In the genomic region with DNA sequence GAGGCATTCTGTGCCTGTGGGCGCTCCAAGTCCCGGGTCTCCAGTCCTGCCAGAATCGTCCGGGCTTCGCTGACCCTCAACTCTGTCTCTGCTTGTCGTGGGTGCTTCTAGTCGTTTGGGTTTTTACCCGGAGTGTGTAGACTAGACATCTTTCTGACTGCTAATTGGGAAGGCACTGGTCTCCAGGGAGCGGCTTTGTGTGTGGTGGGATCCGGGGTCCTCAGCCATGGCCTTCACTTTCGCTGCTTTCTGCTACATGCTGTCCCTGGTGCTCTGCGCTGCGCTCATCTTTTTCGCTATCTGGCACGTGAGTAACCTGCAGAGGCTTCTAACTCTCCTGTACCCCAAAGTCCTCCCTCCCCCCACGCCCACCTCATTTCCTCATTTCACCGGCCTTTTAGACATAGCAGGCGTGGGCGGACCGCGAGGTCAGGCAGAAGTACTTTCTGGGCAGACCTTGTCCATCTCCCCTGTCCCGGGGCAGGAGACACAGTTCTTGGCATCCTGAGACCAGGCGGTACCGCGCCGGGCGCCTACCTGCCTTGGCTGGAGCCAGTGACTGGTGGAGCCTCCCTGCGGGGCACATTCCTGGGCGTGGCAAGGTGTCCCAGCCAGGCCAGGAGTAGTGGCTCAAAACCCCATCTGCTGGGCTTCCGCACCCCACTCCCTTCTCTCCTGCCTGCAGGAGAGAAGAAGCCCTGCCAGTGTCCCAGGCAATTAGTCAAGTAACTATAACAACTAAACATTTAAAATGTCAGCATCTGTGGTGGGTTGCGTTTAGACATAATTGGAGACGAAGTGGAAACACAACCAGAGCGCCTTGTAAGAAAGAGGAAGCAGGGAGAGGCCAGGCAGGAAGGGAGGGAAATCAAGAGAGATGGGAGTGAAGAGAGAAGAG, we compare ENCODE assay signal across 9 mouse cellular contexts. TPM values are rescaled to one million over a fixed set of nuclear protein-coding genes. Genes with fewer than 3 reads are reported as not detected.
DNase-seq lines count a peak whose midpoint lies in the region; ATAC-seq lines count a peak whose summit lies in the region.
"Had no signal": no experiment of that assay in that cellular context is flagged by ENCODE, and none has a peak within 500 bp of the region (broad histone marks: within the 10 kb centered on the region; RNA-seq: fewer than 3 reads in every experiment).

No protein-coding gene starts in this region.

- H3K27ac ChIP-seq in lung, embryonic 15.5 days, result no peak overlapping the region
- H3K27ac ChIP-seq in heart, embryonic 16.5 days (ENCODE audit: low read length), result no peak overlapping the region
- no peak overlapping the region for H3K27ac ChIP-seq in liver, embryonic 16.5 days (ENCODE audit: low read length)
- no peak overlapping the region for H3K27ac ChIP-seq in stomach, embryonic 14.5 days (ENCODE audit: low read length)

- H3K4me2 ChIP-seq in lung, embryonic 15.5 days, result peak overlapping the region; percentile 99
- peak overlapping the region; percentile 100 for H3K4me2 ChIP-seq in heart, embryonic 16.5 days (ENCODE audit: low read depth, low read length)
- peak overlapping the region; percentile 71 for H3K4me2 ChIP-seq in liver, embryonic 16.5 days (ENCODE audit: low read depth, low read length)
- H3K4me2 ChIP-seq in stomach, embryonic 14.5 days (replicated peaks; ENCODE audit: low read depth, low read length), result peak overlapping the region; percentile 97

- ATAC-seq in lung, embryonic 15.5 days (ENCODE audit: borderline replicate concordance, extremely low read depth, low FRiP score, low TSS enrichment), result peak; percentile 40
- ATAC-seq in heart, embryonic 16.5 days (replicated peaks; ENCODE audit: extremely low read depth, insufficient read depth, low FRiP score), result no peak
- ATAC-seq in liver, embryonic 16.5 days (ENCODE audit: low read depth), result no peak
- 0 out of 2 replicates have a peak, but pooled peaks have one; percentile 34 for ATAC-seq in stomach, embryonic 14.5 days (ENCODE audit: insufficient number of reproducible peaks, insufficient read depth, low FRiP score, low read depth)

- peaks cover 55% of the 10 kb centered on the region for H3K27me3 ChIP-seq in lung, embryonic 15.5 days
- peaks cover 41% of the 10 kb centered on the region for H3K27me3 ChIP-seq in heart, embryonic 16.5 days (ENCODE audit: control insufficient read depth, insufficient read depth, low read length)
- peaks cover 74% of the 10 kb centered on the region for H3K27me3 ChIP-seq in liver, embryonic 16.5 days (ENCODE audit: control insufficient read depth, insufficient read depth, low read depth, low read length)
- H3K27me3 ChIP-seq in stomach, embryonic 14.5 days (ENCODE audit: control insufficient read depth, insufficient read depth, low read length), result peaks cover 22% of the 10 kb centered on the region

- peak overlapping the region; percentile 57 for H3K9ac ChIP-seq in lung, embryonic 15.5 days
- peak overlapping the region; percentile 58 for H3K9ac ChIP-seq in heart, embryonic 16.5 days (ENCODE audit: low read length)
- no peak overlapping the region for H3K9ac ChIP-seq in liver, embryonic 16.5 days (ENCODE audit: low read depth, low read length)
- H3K9ac ChIP-seq in stomach, embryonic 14.5 days (replicated peaks; ENCODE audit: low read depth, low read length), result 0 out of 2 replicates have a peak overlapping the region, but pooled peaks have one; percentile 10

- H3K36me3 ChIP-seq in lung, embryonic 15.5 days, result no peaks in the 10 kb centered on the region
- no peaks in the 10 kb centered on the region for H3K36me3 ChIP-seq in heart, embryonic 16.5 days (ENCODE audit: control insufficient read depth, insufficient read depth)
- H3K36me3 ChIP-seq in liver, embryonic 16.5 days (ENCODE audit: control insufficient read depth, insufficient read depth), result no peaks in the 10 kb centered on the region
- H3K36me3 ChIP-seq in stomach, embryonic 14.5 days (ENCODE audit: control insufficient read depth, insufficient read depth, low read length), result no peaks in the 10 kb centered on the region

- WGBS in lung, embryonic 15.5 days, result 4% methylated on average over 33 of the region's 33 CpGs
- 4% methylated on average over 33 of the region's 33 CpGs for WGBS in heart, embryonic 16.5 days
- WGBS in liver, embryonic 16.5 days (ENCODE audit: insufficient replicate concordance), result 2% methylated on average over 33 of the region's 33 CpGs
- WGBS in stomach, embryonic 14.5 days, result 4% methylated on average over 33 of the region's 33 CpGs

- peaks cover 26% of the 10 kb centered on the region for H3K4me1 ChIP-seq in lung, embryonic 15.5 days
- peaks cover 17% of the 10 kb centered on the region for H3K4me1 ChIP-seq in heart, embryonic 16.5 days (ENCODE audit: control insufficient read depth, insufficient read depth, low read length)
- H3K4me1 ChIP-seq in liver, embryonic 16.5 days (ENCODE audit: control insufficient read depth, low read depth, low read length), result peaks cover 8% of the 10 kb centered on the region
- peaks cover 12% of the 10 kb centered on the region; the same call in 1 of the 2 replicates for H3K4me1 ChIP-seq in stomach, embryonic 14.5 days (ENCODE audit: control insufficient read depth, insufficient read depth, low read length)

- H3K9me3 ChIP-seq in lung, embryonic 15.5 days, result no peaks in the 10 kb centered on the region
- H3K9me3 ChIP-seq in heart, embryonic 16.5 days (replicated peaks; ENCODE audit: control insufficient read depth, low read length), result no peaks in the 10 kb centered on the region
- H3K9me3 ChIP-seq in liver, embryonic 16.5 days (replicated peaks; ENCODE audit: control insufficient read depth, low read length), result no peaks in the 10 kb centered on the region
- H3K9me3 ChIP-seq in stomach, embryonic 14.5 days (ENCODE audit: control insufficient read depth, low read depth, low read length), result no peaks in the 10 kb centered on the region

- peak overlapping the region; percentile 52 for H3K4me3 ChIP-seq in lung, embryonic 15.5 days
- H3K4me3 ChIP-seq in heart, embryonic 16.5 days (ENCODE audit: low read length), result peak overlapping the region; percentile 65
- peak overlapping the region; percentile 47 for H3K4me3 ChIP-seq in liver, embryonic 16.5 days (ENCODE audit: low read depth, low read length)
- peak overlapping the region; percentile 42 for H3K4me3 ChIP-seq in stomach, embryonic 14.5 days (ENCODE audit: low read depth, low read length)
- H3K4me3 ChIP-seq: erythroblast, embryonic 14.5 days had no signal

- peak; percentile 23 for DNase-seq in adrenal gland, postnatal 14 days
- no peak for DNase-seq in adrenal gland, adult 8-10 months
- no peak for DNase-seq in lung, postnatal 10 days
- DNase-seq in gastrocnemius, postnatal 25 days, result no peak

RNA-seq across cellular contexts. Expression of gene Cnih3, which starts 1.0 kb away (rescaled TPM):
- total RNA-seq in adrenal gland, postnatal 14 days (2021), result not detected in 2 replicates
- under 1 TPM in 2 of 4 experiments, not detected in 2; 0.14 to 0.25 TPM for total RNA-seq in adrenal gland, adult 8-10 months (2022)
- polyA plus RNA-seq in lung, embryonic 15.5 days (2015; fragmentation: Nextera tagmentation; extraction: Ambion mirVana), result 0.18 and 0.27 TPM in 2 replicates
- 0.09 TPM in 1 of 2 replicates, not detected in the other for polyA plus RNA-seq in heart, embryonic 16.5 days (2015; fragmentation: Nextera tagmentation; extraction: Ambion mirVana)
- not detected in 2 replicates for polyA plus RNA-seq in liver, embryonic 16.5 days (2015; fragmentation: Nextera tagmentation; extraction: Ambion mirVana)
- polyA plus RNA-seq in stomach, embryonic 14.5 days (2014; fragmentation: Nextera tagmentation; extraction: Ambion mirVana), result 0.39 and 0.97 TPM in 2 replicates
- total RNA-seq in gastrocnemius, postnatal 25 days (2021), result not detected
- polyA plus RNA-seq: erythroblast, embryonic 14.5 days had no signal

Comparison
In these comparisons a context has a peak if more than half of its experiments do, and no peak if none do; other contexts are left out.
1. ATAC-seq: peak in lung, embryonic 15.5 days (single experiment) and stomach, embryonic 14.5 days (single experiment); none in heart, embryonic 16.5 days (single experiment) and liver, embryonic 16.5 days (single experiment).
2. Peak in every context shown above with its lines, with median percentiles within 50 percentile points of each other: H3K4me2 ChIP-seq and H3K4me3 ChIP-seq.